Mouse (Mus musculus): Measurements from ENCODE around the gene Zfp119b.

- TF ChIP-seq POLR2A (IDR thresholded peaks at IDR 0.05; ENCODE audit: borderline replicate concordance, low read depth, low read length) (no peak), CTCF (IDR thresholded peaks at IDR 0.05; ENCODE audit: low read depth, low read length) (no peak)
Observed at GRCm38 (mm10) chr17:55961631-55962030, 12.3 kb upstream of the Zfp119b start.
